Mouse (Mus musculus) cortical plate, adult 2 months (tissue): ENCODE measurements around the gene Plrg1.

Experiments
- CTCF ChIP-seq: fragments of 200-500 bp; IDR thresholded peaks from 2 replicates; pipeline ENCODE4 v1.5.1; 2011; ENCODE audit warnings: mild to moderate bottlenecking, control low read depth, low read length; ENCODE audit not compliant: insufficient read depth; ENCODE audit errors: extremely low read depth
- POLR2A ChIP-seq: fragments of 200-500 bp; IDR thresholded peaks from 2 replicates; pipeline ENCODE4 v1.6.1; 2011; ENCODE audit warnings: mild to moderate bottlenecking, low read length, control low read depth; ENCODE audit not compliant: insufficient read depth; ENCODE audit errors: extremely low read depth

DNA sequence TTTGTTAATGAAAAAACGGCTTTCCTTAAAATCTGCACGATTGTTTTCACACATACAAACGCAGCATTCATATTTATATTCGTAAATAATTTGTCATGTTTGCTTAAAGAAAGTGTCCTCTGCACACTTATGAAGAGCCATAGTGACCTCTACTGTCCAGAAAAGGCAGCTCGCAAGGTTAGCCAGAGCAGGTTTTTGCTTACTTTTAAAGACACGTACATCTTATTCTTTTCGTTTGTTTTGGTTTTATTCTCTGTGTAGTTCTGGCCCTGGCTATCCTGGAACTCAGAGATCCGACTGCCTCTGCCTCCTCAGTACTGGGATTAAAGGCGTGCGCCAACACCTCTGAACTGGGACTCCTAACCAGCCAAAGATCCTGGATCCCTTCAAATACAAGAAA, 1.6 kb upstream of the Plrg1 start:
- no peak for TF ChIP-seq POLR2A
- peak; percentile 67 for TF ChIP-seq CTCF
